ENCODE assay signal across 9 mouse cellular contexts in the genomic region with DNA sequence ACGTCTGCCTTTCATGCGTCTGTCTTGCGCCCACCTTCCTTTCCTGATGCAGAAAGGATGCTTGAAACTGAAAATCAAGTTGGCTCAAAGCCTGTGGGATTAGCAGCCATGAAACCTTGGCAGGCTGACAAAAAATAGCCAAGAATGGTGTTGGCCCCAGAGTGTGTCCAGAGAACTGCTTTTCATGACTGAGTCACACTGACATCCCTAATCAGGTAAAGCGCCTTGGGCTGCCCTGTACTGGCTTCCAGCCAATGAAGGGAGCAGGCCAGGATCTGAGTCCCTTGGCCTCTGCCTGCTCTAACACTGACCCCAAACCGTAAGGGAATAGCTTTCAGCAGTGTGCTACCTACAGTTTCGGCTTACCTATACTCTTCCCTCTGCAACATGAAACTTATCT.
DNase-seq lines count a peak whose midpoint lies in the region; ATAC-seq and TF ChIP-seq lines count a peak whose summit lies in the region.
"Had no signal": no experiment of that assay in that cellular context is flagged by ENCODE, and none has a peak within 500 bp of the region (broad histone marks: within the 10 kb centered on the region; RNA-seq: fewer than 3 reads in every experiment).

No protein-coding gene starts in this region.

- DNase-seq in adrenal gland, postnatal 14 days = peak; percentile 25
- no peak for DNase-seq in right cerebral cortex, adult 18-20 months
- DNase-seq in gastrocnemius, postnatal 4 days (ENCODE audit: low spot score in 2 of 2) = no peak
- DNase-seq in left cerebral cortex, postnatal 10 days (ENCODE audit: extremely low spot score in 1 of 2, low spot score in 2 of 2) = no peak

- H3K4me3 ChIP-seq in intestine, embryonic 16.5 days (ENCODE audit: low read length) = no peak overlapping the region
- no peak overlapping the region for H3K4me3 ChIP-seq in intestine, postnatal 0 days (ENCODE audit: low read depth, low read length)
- no peak overlapping the region for H3K4me3 ChIP-seq in embryonic fibroblast, embryonic 13.5 days (ENCODE audit: insufficient read depth, low read length)
- no peak overlapping the region for H3K4me3 ChIP-seq in hindbrain, embryonic 15.5 days

- no peak overlapping the region for H3K27ac ChIP-seq in intestine, embryonic 16.5 days (ENCODE audit: low read length)
- H3K27ac ChIP-seq in intestine, postnatal 0 days (ENCODE audit: low read depth, low read length) = no peak overlapping the region
- H3K27ac ChIP-seq in embryonic fibroblast, embryonic 13.5 days (ENCODE audit: insufficient read depth, low read length) = peak overlapping the region; percentile 35; the same call in 1 of the 2 replicates
- H3K27ac ChIP-seq in hindbrain, embryonic 15.5 days (replicated peaks) = peak overlapping the region; percentile 63; the same call in 1 of the 2 replicates
- H3K27ac ChIP-seq: liver, embryonic 14.5 days had no signal

- H3K27me3 ChIP-seq in intestine, embryonic 16.5 days (replicated peaks; ENCODE audit: control insufficient read depth, insufficient read depth, low read length) = no peaks in the 10 kb centered on the region
- H3K27me3 ChIP-seq in intestine, postnatal 0 days (replicated peaks; ENCODE audit: control insufficient read depth, insufficient read depth, low read length) = no peaks in the 10 kb centered on the region
- no peaks in the 10 kb centered on the region for H3K27me3 ChIP-seq in hindbrain, embryonic 15.5 days

- intact Hi-C loops in left cerebral cortex, postnatal 10 days (cut with DNase I) = no loop called here

- H3K36me3 ChIP-seq in intestine, embryonic 16.5 days (ENCODE audit: control insufficient read depth, insufficient read depth, low read length) = no peaks in the 10 kb centered on the region
- H3K36me3 ChIP-seq in intestine, postnatal 0 days (ENCODE audit: control insufficient read depth, insufficient read depth) = no peaks in the 10 kb centered on the region
- H3K36me3 ChIP-seq in hindbrain, embryonic 15.5 days = no peaks in the 10 kb centered on the region

- H3K4me2 ChIP-seq in intestine, embryonic 16.5 days (ENCODE audit: low read depth, low read length) = no peak overlapping the region
- no peak overlapping the region for H3K4me2 ChIP-seq in intestine, postnatal 0 days (replicated peaks; ENCODE audit: low read depth)
- no peak overlapping the region for H3K4me2 ChIP-seq in hindbrain, embryonic 15.5 days

- 0 out of 2 replicates have a peak, but pooled peaks have one; percentile 38 for ATAC-seq in intestine, embryonic 16.5 days
- ATAC-seq in intestine, postnatal 0 days = no peak
- peak; percentile 57 for ATAC-seq in hindbrain, embryonic 15.5 days (ENCODE audit: low FRiP score, low read depth)

- TF ChIP-seq CTCF in intestine, postnatal 0 days (IDR thresholded peaks at IDR 0.05; ENCODE audit: low read depth) = no peak
- TF ChIP-seq CTCF in embryonic fibroblast, embryonic 13.5 days (IDR thresholded peaks at IDR 0.05; ENCODE audit: borderline replicate concordance, insufficient read depth, low read length) = no peak

- no peaks in the 10 kb centered on the region; the same call in 1 of the 2 replicates for H3K4me1 ChIP-seq in intestine, embryonic 16.5 days (ENCODE audit: control insufficient read depth, insufficient read depth, low read length)
- no peaks in the 10 kb centered on the region for H3K4me1 ChIP-seq in intestine, postnatal 0 days (replicated peaks; ENCODE audit: control insufficient read depth, insufficient read depth, low read length)
- H3K4me1 ChIP-seq in embryonic fibroblast, embryonic 13.5 days (ENCODE audit: control insufficient read depth, insufficient read depth, low read length) = peaks cover 16% of the 10 kb centered on the region
- peaks cover 19% of the 10 kb centered on the region for H3K4me1 ChIP-seq in hindbrain, embryonic 15.5 days (replicated peaks)

- TF ChIP-seq POLR2A in embryonic fibroblast, embryonic 13.5 days (IDR thresholded peaks at IDR 0.05; ENCODE audit: low read depth, low read length) = no peak

- 60% methylated on average over 6 of the region's 6 CpGs for WGBS in intestine, embryonic 16.5 days
- 65% methylated on average over 6 of the region's 6 CpGs for WGBS in intestine, postnatal 0 days
- 66% methylated on average over 6 of the region's 6 CpGs for WGBS in hindbrain, embryonic 15.5 days

- no peak overlapping the region for H3K9ac ChIP-seq in intestine, embryonic 16.5 days (ENCODE audit: low read depth, low read length)
- no peak overlapping the region for H3K9ac ChIP-seq in intestine, postnatal 0 days (ENCODE audit: low read depth, low read length)
- no peak overlapping the region for H3K9ac ChIP-seq in hindbrain, embryonic 15.5 days
- H3K9ac ChIP-seq: liver, embryonic 14.5 days had no signal

- no peaks in the 10 kb centered on the region for H3K9me3 ChIP-seq in intestine, embryonic 16.5 days (ENCODE audit: control insufficient read depth, low read length)
- no peaks in the 10 kb centered on the region for H3K9me3 ChIP-seq in intestine, postnatal 0 days (ENCODE audit: control insufficient read depth)
- H3K9me3 ChIP-seq in hindbrain, embryonic 15.5 days = no peaks in the 10 kb centered on the region

Comparison
In these comparisons a context has a peak if more than half of its experiments do, and no peak if none do; other contexts are left out.
1. H3K27ac ChIP-seq: peak in embryonic fibroblast, embryonic 13.5 days (single experiment) and hindbrain, embryonic 15.5 days (single experiment); none in intestine, embryonic 16.5 days (single experiment) and intestine, postnatal 0 days (single experiment).